15 mouse cellular contexts compared by ENCODE assay signal in the genomic region with DNA sequence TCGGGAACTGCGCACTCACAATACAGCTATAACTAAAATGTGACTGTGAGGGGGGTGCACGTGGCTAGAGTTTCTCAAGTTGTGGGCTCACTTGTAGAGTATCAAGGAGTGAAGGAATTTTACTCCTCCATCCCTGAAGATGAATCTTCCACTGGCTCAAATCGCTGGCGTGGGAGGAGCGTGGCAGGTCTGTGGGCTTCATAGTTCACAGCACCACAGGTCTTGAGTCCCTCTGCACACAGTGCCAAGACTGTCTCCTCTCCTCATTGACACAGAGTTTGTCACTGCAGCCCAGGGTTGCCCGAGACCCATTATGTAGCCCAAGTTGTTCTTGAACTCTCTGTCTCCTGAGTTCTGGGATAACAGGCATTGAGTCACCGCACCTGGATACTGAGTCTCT.
"Had no signal": no experiment of that assay in that cellular context is flagged by ENCODE, and none has a peak within 500 bp of the region (broad histone marks: within the 10 kb centered on the region; RNA-seq: fewer than 3 reads in every experiment).

No protein-coding gene starts in this region.

- H3K36me3 ChIP-seq: lung, embryonic 15.5 days; midbrain, embryonic 12.5 days; midbrain, embryonic 15.5 days; neural tube, embryonic 12.5 days; stomach, embryonic 15.5 days had no signal

- H3K9me3 ChIP-seq: lung, embryonic 15.5 days; midbrain, embryonic 12.5 days; midbrain, embryonic 15.5 days; neural tube, embryonic 12.5 days; stomach, embryonic 15.5 days had no signal

- H3K4me3 ChIP-seq: lung, embryonic 15.5 days; megakaryocyte, embryonic 14.5 days; midbrain, embryonic 12.5 days; midbrain, embryonic 15.5 days; neural tube, embryonic 12.5 days; stomach, embryonic 15.5 days had no signal

- ATAC-seq: lung, postnatal 0 days; midbrain, embryonic 15.5 days had no signal

- DNase-seq: lung, adult 2 months; lung, postnatal 14 days; lung, postnatal 36 days; right cerebral cortex, postnatal 14 days; thymus, adult 2 months; thymus, postnatal 25 days; thymus, postnatal 4 days had no signal

- H3K9ac ChIP-seq: lung, embryonic 15.5 days; midbrain, embryonic 12.5 days; midbrain, embryonic 15.5 days; neural tube, embryonic 12.5 days; stomach, embryonic 15.5 days had no signal

- H3K27ac ChIP-seq: lung, embryonic 15.5 days; midbrain, embryonic 12.5 days; midbrain, embryonic 15.5 days; neural tube, embryonic 12.5 days; stomach, embryonic 15.5 days; stomach, postnatal 0 days had no signal

- H3K4me2 ChIP-seq: lung, embryonic 15.5 days; midbrain, embryonic 12.5 days; midbrain, embryonic 15.5 days; neural tube, embryonic 12.5 days; stomach, embryonic 15.5 days had no signal

- H3K4me1 ChIP-seq: midbrain, embryonic 12.5 days; midbrain, embryonic 15.5 days; neural tube, embryonic 12.5 days; stomach, embryonic 15.5 days had no signal

- H3K27me3 ChIP-seq: lung, embryonic 15.5 days; midbrain, embryonic 12.5 days; midbrain, embryonic 15.5 days; neural tube, embryonic 12.5 days; stomach, embryonic 15.5 days had no signal
